Mouse (Mus musculus) erythroblast, embryonic 14.5 days (primary cell): ENCODE measurements around the gene Olfr315.

ENCODE experiments used
- GATA1 ChIP-seq: IDR thresholded peaks from 2 replicates; pipeline ENCODE4 v1.6.1; 2012; ENCODE audit warnings: low read length, inconsistent platforms, mixed read lengths
- TAL1 ChIP-seq: IDR thresholded peaks from 3 replicates; pipeline ENCODE4 v1.6.1; 2012; ENCODE audit warnings: low read length, inconsistent platforms, mixed read lengths

GRCm38 (mm10) chr11:58801558-58802228 is 28.7 kb downstream of the Olfr315 start, which contains the start of gene Fam183b:
- TF ChIP-seq GATA1 (no peak), TAL1 (no peak)
